Mouse (Mus musculus) hindbrain, postnatal 0 days (tissue): ENCODE data around the gene Uxs1. TPM values are rescaled to one million over a fixed set of nuclear protein-coding genes. Genes with fewer than 3 reads are reported as not detected.

ENCODE experiments used
- ATAC-seq: fragments of 200-750 bp; cut with Nextera tagmentation; 2 replicates; pipeline ENCODE4 v1.8.0; 2017; ENCODE audit warnings: mild to moderate bottlenecking, moderate TSS enrichment, moderate library complexity
- DNase-seq: peaks from one replicate; pipeline ENCODE4 v3.0.0-alpha.2; 2015; ENCODE audit warnings: low spot score
- H3K27ac ChIP-seq: fragments of 300-500 bp; sonication (generic); 2 replicates; pipeline ENCODE4 v1.5.1; 2014; ENCODE audit warnings: mild to moderate bottlenecking
- H3K27me3 ChIP-seq: fragments of 300-500 bp; sonication (generic); 2 replicates; pipeline ENCODE4 v1.6.1; 2014; ENCODE audit warnings: low read length, mixed read lengths; ENCODE audit not compliant: insufficient read depth
- H3K36me3 ChIP-seq: fragments of 300-500 bp; sonication (generic); 2 replicates; pipeline ENCODE4 v1.6.1; 2014; ENCODE audit warnings: low read length, mixed read lengths; ENCODE audit not compliant: insufficient read depth
- H3K4me1 ChIP-seq: fragments of 300-500 bp; sonication (generic); 2 replicates; pipeline ENCODE4 v1.6.1; 2014; ENCODE audit warnings: antibody characterized with exemption, low read length, mixed read lengths; ENCODE audit not compliant: insufficient read depth
- H3K4me2 ChIP-seq: fragments of 300-500 bp; sonication (generic); 2 replicates; pipeline ENCODE4 v1.6.1; 2014; ENCODE audit warnings: low read depth, mild to moderate bottlenecking, low read length, moderate library complexity, mixed read lengths
- H3K4me3 ChIP-seq: fragments of 300-500 bp; sonication (generic); 2 replicates; pipeline ENCODE4 v1.5.1; 2014; ENCODE audit warnings: low read length
- H3K9ac ChIP-seq: fragments of 300-500 bp; sonication (generic); replicated peaks from 2 replicates; pipeline ENCODE4 v1.6.1; 2014; ENCODE audit warnings: mild to moderate bottlenecking, low read length, moderate library complexity, mixed read lengths
- H3K9me3 ChIP-seq: fragments of 300-500 bp; sonication (generic); 2 replicates; pipeline ENCODE4 v1.6.1; 2016; ENCODE audit warnings: low read length, mixed read lengths
- CTCF ChIP-seq: IDR thresholded peaks from 2 replicates; pipeline ENCODE4 v1.5.1; 2016; ENCODE audit warnings: antibody characterized with exemption, control low read depth, low read depth
- WGBS: fragments of 180-500 bp; shearing (Covaris S2); extraction: QIAGEN DNeasy Blood & Tissue Kit; methylation state at CpG from one replicate; pipeline ENCODE4 v1.1.7; 2014; 5-methylcytosine and 5-hydroxymethylcytosine counted together
- polyA plus RNA-seq: library from polyadenylated mRNA; unstranded; fragments of >200 nt; fragmentation: Nextera tagmentation; extraction: Ambion mirVana; gene quantifications from 2 replicates; pipeline ENCODE4 v1.2.1, GENCODE M21; 2015
- total RNA-seq: library from RNA; depleted of rRNA; stranded (reverse); fragments of >200 nt; gene quantifications from 2 replicates; pipeline ENCODE4 v1.2.3, GENCODE M21; 2014

The Uxs1 gene
- total and polyA plus RNA-seq, 2 experiments from 2014 or later: 17.4 to 22.3 TPM

- ATAC-seq (no peak), DNase-seq (no peak)
- Histone ChIP-seq H3K27me3 (no peaks in the 10 kb centered on the region), H3K4me3 (no peak overlapping the region), H3K4me1 (no peaks in the 10 kb centered on the region), H3K36me3 (peaks cover 38% of the 10 kb centered on the region), H3K9ac (no peak overlapping the region), H3K9me3 (no peaks in the 10 kb centered on the region), H3K27ac (no peak overlapping the region), H3K4me2 (no peak overlapping the region)
- TF ChIP-seq CTCF: no peak
- WGBS: 84% methylated on average over 4 of the region's 4 CpGs
These were observed 59.1 kb downstream of the Uxs1 start for GRCm38 (mm10) chr1:43768385-43768990.

GRCm38 (mm10) chr1:43766328-43766727, 61.3 kb downstream of the Uxs1 start:
- no peak for DNase-seq
- no peaks in the 10 kb centered on the region for H3K27me3 ChIP-seq
- no peaks in the 10 kb centered on the region for H3K4me1 ChIP-seq
- WGBS: 95% methylated on average over 2 of the region's 2 CpGs
- no peak overlapping the region for H3K9ac ChIP-seq
- H3K36me3 ChIP-seq: peaks cover 40% of the 10 kb centered on the region
- no peak for TF ChIP-seq CTCF
- no peak overlapping the region for H3K4me2 ChIP-seq
- no peak for ATAC-seq
- no peak overlapping the region for H3K4me3 ChIP-seq
- no peak overlapping the region for H3K27ac ChIP-seq
- H3K9me3 ChIP-seq: no peaks in the 10 kb centered on the region

- H3K9me3 ChIP-seq: no peaks in the 10 kb centered on the region
- TF ChIP-seq CTCF: no peak
- ATAC-seq: no peak
- no peak for DNase-seq
- H3K4me3 ChIP-seq: no peak overlapping the region
- H3K4me2 ChIP-seq: no peak overlapping the region
- 87% methylated on average over 2 of the region's 2 CpGs for WGBS
- no peaks in the 10 kb centered on the region for H3K4me1 ChIP-seq
- H3K36me3 ChIP-seq: peaks cover 28% of the 10 kb centered on the region
- no peaks in the 10 kb centered on the region for H3K27me3 ChIP-seq
- no peak overlapping the region for H3K9ac ChIP-seq
- H3K27ac ChIP-seq: no peak overlapping the region
These were observed 63.1 kb downstream of the Uxs1 start for GRCm38 (mm10) chr1:43764481-43764880.

- no peak overlapping the region for H3K27ac ChIP-seq
- H3K9ac ChIP-seq: no peak overlapping the region
- peak; percentile 76 for TF ChIP-seq CTCF
- H3K9me3 ChIP-seq: no peaks in the 10 kb centered on the region
- ATAC-seq: no peak
- peak; percentile 58 for DNase-seq
- no peaks in the 10 kb centered on the region for H3K27me3 ChIP-seq
- no peak overlapping the region for H3K4me3 ChIP-seq
- peaks cover 31% of the 10 kb centered on the region for H3K36me3 ChIP-seq
- H3K4me2 ChIP-seq: no peak overlapping the region
- H3K4me1 ChIP-seq: no peaks in the 10 kb centered on the region
These were observed 67.5 kb downstream of the Uxs1 start for GRCm38 (mm10) chr1:43760085-43760484.

GRCm38 (mm10) chr1:43754448-43755312, 72.9 kb downstream of the Uxs1 start:
- DNase-seq (peak; percentile 62), ATAC-seq (peak; percentile 86)
- no peaks in the 10 kb centered on the region for H3K9me3 ChIP-seq
- peaks cover 25% of the 10 kb centered on the region; the same call in 1 of the 2 replicates for H3K36me3 ChIP-seq
- no peak overlapping the region for H3K4me3 ChIP-seq
- TF ChIP-seq CTCF: no peak
- H3K27ac ChIP-seq: no peak overlapping the region
- H3K9ac ChIP-seq: no peak overlapping the region
- no peaks in the 10 kb centered on the region for H3K27me3 ChIP-seq
- no peaks in the 10 kb centered on the region for H3K4me1 ChIP-seq
- 73% methylated on average over 8 of the region's 8 CpGs for WGBS
- H3K4me2 ChIP-seq: no peak overlapping the region

GRCm38 (mm10) chr1:43738519-43738894, 89.1 kb downstream of the Uxs1 start:
- Histone ChIP-seq H3K36me3 (no peaks in the 10 kb centered on the region), H3K4me1 (no peaks in the 10 kb centered on the region), H3K9ac (no peak overlapping the region), H3K4me3 (no peak overlapping the region), H3K9me3 (no peaks in the 10 kb centered on the region), H3K4me2 (no peak overlapping the region), H3K27ac (no peak overlapping the region), H3K27me3 (no peaks in the 10 kb centered on the region)
- WGBS: 82% methylated on average over 10 of the region's 10 CpGs
- no peak for TF ChIP-seq CTCF
- ATAC-seq (peak; percentile 55), DNase-seq (no peak)
